Mouse (Mus musculus) natural killer cell, adult 2 months (primary cell): Measurements from ENCODE around the gene Ccdc182.

Experiments used
- DNase-seq, 2 experiments: peaks; one replicate each; pipeline ENCODE4 v3.0.0; 2022; ENCODE audit warnings: low spot score in 2 of 2

The Ccdc182 gene

DNA sequence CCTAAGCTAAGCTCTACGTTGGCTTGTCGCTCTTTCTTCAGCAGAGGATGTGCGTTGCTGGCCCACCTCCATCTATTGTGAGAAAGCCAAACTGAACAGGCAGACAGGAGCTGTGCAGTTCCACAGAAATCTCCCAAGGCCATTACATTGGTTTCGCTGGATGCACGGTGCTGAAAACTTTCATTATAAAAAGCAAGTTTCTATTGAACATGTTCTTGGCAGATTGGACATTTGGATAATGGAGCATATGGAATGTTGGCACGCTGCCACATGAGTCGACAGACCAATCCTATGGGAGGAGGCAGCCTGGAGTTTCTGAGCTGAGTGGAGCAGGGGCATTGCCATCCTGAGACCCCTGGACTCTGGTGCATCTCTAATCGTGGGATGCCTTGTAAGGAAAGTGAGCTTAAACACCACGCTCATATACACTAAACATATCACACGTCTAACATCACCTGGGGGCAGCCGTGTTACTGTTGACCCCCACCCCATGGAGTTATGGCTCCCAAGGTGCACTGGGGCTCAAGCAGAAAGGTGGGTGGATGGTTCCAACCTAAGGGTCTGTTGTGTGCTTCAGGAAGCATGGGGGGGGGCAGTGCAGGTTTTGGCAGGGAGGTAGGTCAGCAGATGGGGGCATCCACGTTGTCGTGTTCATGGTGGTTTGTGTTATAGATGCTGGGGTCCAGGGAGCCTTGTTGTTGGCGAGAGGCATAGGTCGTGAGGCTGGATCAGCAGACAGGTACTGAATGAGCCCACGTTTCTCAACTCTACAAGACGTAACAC lies 35.1 kb downstream of the Ccdc182 start:
- no peak for DNase-seq

DNA sequence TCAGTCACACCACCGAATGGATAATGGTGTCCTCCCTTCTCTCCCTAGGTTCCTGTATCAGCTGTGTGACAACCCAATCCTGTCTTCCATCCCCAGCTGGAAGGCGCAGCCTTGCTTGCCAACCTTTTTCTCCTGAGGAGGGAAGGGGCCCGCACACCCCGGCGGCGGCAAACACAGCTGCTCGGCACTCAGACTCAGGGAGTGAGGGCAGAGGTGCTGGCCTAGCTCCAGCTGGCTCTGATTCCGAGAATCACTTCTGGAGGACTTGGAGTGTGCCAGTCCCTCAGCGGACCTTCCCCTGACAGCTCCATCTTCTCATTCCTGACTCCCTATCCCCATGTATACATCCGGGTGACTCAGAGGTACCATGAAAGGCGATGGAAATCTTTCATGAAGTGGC lies 36.9 kb downstream of the Ccdc182 start:
- no peak for DNase-seq

DNA sequence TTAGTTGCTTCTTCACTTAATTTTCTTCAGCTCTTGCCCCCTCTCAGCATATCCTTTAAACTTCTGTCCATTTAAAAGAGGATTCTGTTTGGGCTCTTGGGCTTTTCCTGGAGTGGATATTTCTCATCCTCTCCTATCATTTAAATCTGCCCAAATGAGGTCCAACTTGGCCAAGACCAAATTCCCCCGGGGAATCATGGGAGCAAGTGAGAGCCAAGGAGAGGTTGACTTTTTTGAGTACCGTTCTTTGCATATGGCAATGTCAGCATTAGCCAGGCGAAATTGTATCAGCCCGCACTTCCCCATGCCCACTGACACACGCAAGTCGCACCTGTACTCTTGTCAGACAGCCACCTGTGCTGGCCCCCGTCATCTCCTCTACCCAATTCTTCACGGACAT lies 37.9 kb downstream of the Ccdc182 start:
- DNase-seq = no peak

DNA sequence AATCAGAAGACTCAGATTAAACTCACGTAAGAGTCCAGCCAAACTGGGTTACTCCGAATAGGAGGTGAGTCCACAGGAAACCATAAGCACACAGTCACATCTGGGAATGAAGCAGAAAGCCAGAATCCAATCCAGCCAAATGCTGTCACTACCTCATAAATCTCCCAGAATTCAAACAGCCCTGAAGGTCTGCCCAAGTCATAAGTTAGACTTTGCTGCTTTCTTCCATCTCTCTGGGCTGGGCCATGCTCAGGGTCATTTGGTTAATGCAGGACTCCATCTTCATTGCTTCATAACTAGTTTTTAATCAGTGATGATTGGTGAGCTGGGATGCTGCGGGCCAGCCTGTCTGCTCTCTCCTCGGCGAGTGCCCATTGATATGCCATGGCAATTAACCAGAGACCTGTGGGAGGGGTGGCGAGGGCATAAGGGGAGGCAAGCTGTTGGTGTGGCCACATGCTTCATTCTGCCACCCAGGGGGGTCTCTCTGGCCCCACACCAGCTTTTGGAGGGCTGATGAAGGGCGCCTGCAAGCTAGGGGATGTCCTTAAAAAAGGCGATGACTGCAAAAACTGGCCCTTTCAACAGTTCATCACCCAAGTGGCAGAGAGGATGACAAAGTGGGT lies 38.6 kb downstream of the Ccdc182 start:
- no peak for DNase-seq

DNA sequence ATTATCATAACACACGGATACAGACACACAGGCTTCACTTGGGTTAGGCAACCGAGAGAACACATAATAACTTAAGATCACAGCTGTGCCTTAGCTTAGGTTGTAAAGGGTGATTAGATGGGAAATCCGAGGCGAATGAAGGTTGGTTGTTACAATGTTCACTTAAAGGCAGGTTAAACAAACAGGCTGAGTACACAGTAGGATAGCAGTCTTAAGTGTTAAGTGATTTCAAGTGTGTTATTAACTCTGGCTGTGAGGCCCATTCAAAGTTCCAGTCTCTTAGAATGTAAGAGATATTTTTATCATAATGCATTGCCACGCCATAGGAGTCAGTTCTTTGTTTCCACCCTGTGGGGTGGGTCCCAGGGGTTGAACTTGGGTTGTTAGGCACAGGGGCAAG lies 41.0 kb downstream of the Ccdc182 start:
- DNase-seq = no peak

DNA sequence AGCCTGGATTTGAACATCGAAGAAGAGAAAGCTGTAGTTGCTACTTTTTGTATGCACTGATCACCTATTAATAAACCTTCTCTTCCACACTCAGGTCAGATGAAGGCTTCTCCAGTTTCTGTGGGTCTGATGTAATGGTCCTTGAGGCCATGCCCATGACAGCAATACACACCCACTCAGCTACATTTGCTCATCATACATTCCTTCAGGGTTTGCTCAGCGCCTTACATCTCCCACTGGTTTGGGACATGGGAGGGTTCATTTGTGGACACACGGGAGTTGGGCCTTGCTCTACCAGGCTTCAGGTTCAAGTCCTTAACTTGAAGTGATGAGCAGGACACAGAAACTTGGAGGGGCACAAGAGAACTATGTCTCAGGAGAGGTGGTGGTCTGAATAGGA lies 44.1 kb downstream of the Ccdc182 start:
- DNase-seq = no peak
